Mouse (Mus musculus): Measurements from ENCODE around the gene Pomt2. TPM values are rescaled to one million over a fixed set of nuclear protein-coding genes. Genes with fewer than 3 reads are reported as not detected.
A peak's percentile ranks its signal among the peaks of the same experiment; 100 is the strongest.
"Not testable (repeated sequence)": the region's sequence is repeated elsewhere in the genome, so short reads cannot be mapped to it uniquely, and the experiment has no call there.

Gene Pomt2
- 10 to 100 TPM; 20.1 to 20.3 TPM for total RNA-seq (2021)
- long read RNA-seq, full-length matches to known transcripts, result 3 of 6 reads
- long read RNA-seq, partial matches to known transcripts, result 0 of 6 reads
- long read RNA-seq, other reads (novel, unspliced or antisense), result 3 of 6 reads

DNA sequence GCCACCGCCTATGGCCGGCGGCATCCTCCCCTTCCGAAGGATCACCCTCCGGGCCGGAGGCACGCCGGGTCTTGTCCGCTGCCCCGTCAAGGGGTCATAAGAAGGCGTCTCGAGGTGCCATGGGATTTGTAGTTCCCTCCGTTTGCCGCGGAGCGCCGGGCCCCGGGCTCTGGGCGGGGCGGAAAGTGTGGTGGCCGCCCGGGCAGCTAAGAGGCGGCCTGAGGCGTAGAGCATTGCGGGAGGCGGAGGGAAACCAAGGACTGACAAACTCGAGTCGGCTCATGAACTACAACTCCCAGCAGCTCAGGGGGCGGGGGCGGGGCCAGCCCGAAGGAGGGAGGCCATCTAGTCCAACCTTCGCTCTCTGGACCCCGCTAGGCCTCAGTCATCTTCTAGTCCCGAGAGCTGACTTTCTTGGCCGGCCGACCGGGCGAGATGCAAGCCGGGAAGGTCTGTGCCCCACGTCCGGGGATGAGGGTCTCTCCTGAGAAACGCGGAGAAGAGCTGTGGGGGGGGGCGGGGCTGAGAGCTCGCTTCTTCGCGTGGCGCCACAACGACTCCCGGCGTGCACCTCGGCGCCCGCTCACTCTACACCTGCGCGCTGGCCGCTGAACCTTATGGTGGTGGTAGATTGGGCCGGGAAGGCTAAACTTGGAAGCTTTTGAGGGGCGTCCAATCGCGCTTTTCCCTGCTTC, at the start of gene Pomt2:
Pomt2 (minus strand) TSS at position 574 of the 695 bp plus-strand sequence.
- peak; percentile 90 to 92 for DNase-seq (ENCODE audit: low spot score in 2 of 2)

DNA sequence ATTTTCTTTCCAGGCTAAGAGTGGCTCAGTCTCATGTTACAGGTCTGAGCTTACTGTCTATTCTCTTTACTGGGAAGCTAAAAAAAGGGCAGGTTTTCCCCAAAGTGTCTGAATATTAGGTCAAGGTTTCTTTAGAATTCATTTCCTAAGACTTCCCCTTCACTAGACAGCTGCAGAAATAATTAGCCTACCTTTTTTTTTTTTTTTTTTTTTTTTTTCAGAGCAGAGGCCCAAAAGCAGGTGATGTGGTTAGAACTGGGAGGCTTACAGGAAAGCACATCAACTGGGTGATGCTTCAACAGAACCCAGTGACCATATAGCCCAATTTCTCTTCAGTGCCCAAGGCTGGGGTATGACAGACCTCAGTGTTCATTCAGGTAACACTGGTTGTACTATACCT, 48.5 kb upstream of the Pomt2 start:
- no peak for DNase-seq (ENCODE audit: low spot score in 2 of 2)

GRCm38 (mm10) chr12:87195069-87195468, 47.3 kb upstream of the Pomt2 start:
- DNase-seq (ENCODE audit: low spot score in 2 of 2), result no peak

DNA sequence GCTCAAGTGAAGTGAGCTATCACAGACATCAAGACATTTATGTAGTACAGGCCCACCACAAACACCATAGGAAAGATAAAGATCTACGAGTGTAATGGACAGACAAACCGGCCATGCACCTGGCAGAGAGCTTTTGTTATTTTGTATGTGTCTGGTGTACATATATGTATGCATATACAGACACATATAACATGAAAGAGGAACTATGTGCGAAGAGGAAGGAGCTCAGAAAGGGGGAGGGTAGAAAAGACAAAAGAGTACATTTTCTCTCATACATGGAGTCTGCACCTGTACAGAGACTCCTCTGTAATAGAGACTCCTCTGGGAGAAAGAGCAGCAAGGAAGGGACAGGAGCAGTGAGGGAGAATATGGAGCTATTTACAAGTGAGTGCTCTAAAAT, 45.2 kb upstream of the Pomt2 start:
- DNase-seq (ENCODE audit: low spot score in 2 of 2), result no peak

GRCm38 (mm10) chr12:87177631-87178030, 29.9 kb upstream of the Pomt2 start:
- no peak for DNase-seq (ENCODE audit: low spot score in 2 of 2)

- no peak for DNase-seq (ENCODE audit: low spot score in 2 of 2)
These were observed 27.6 kb upstream of the Pomt2 start for GRCm38 (mm10) chr12:87175194-87175946.

DNA sequence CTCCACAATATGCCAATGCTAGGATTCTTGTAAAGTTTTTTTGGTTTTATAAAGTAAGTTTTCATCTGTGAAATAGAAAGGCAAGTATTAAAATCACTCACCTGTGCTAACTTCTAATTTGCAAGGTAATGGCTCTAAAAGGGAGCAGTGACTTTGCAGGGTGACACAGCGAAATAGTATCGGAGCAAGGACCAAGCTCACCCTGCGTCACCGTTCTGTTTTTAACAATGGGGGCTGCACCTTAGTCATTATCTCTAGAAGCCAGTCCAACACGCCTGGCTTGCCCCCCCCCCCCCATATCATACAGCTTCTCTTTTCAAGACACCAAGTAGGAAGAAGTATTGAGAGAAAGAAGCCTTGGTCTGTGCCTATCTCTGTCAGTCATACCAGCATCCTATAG, 13.0 kb upstream of the Pomt2 start:
- no peak for DNase-seq (ENCODE audit: low spot score in 2 of 2)

- DNase-seq (ENCODE audit: low spot score in 2 of 2), result no peak
These were observed 12.5 kb upstream of the Pomt2 start for GRCm38 (mm10) chr12:87160310-87160709.

GRCm38 (mm10) chr12:87158099-87158498, 10.3 kb upstream of the Pomt2 start:
- DNase-seq (ENCODE audit: low spot score in 2 of 2), result no peak

DNA sequence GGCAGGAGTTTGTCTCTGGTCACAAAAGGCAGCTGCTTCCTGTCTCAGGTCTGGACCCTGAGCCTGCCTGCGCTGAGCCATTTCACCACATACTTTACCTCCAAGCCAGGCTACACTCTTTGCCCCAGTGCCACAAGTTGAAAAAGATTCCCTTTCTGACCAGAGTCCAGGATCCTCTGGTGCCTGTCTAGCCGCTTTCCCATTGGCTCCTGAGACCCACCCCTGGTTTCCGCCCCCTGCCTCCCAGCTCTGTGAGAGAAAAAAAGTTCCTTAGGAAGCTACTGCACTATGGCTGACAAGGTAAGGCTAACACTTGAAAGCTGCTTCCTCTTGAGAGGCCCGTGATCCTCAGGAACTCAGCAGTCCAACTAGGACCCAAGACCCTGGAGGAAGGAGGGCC, 9.6 kb upstream of the Pomt2 start:
- no peak for DNase-seq (ENCODE audit: low spot score in 2 of 2)

DNA sequence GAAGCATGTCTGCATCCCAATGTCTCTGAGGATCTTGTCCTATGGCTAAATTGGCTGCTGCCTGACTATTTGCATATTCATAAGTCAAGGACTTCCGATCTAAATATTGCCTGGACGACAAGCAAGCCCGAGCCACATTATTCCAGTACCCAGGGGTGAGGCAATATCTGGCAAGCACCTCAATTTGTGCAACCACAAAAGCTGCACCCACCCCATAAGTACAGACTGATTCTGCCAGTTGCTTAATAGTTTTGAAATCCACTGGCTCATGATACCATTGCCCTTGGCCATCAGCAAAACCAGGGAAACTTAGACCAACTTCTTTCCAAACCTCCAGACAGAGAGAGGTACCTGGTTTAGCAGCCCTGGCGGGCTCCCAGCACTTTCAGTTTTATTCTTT, 6.7 kb upstream of the Pomt2 start:
- DNase-seq (ENCODE audit: low spot score in 2 of 2), result not testable (repeated sequence)

DNA sequence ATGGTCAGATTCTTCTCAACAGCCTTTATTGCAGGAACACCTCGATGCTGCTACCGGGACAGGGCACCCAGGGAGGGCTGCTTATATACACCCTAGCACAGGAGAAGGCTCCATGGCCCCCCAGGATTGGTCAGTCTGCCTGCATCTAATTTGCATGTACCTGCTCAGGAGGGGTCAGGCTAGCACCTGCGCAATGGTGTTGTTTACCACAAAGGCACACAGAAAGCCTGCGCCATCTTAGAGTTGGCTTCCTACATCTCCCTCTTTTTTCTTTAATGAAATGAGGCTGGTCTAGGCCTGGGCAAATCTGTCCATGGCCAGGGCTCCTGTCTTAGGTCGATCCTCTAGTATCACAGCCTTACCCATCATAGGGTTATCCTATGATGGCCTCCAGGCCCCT, 1.7 kb upstream of the Pomt2 start:
- no peak for DNase-seq (ENCODE audit: low spot score in 2 of 2)

GRCm38 (mm10) chr12:87148136-87148535, 368 bp upstream of the Pomt2 start:
- no peak for DNase-seq (ENCODE audit: low spot score in 2 of 2)

DNA sequence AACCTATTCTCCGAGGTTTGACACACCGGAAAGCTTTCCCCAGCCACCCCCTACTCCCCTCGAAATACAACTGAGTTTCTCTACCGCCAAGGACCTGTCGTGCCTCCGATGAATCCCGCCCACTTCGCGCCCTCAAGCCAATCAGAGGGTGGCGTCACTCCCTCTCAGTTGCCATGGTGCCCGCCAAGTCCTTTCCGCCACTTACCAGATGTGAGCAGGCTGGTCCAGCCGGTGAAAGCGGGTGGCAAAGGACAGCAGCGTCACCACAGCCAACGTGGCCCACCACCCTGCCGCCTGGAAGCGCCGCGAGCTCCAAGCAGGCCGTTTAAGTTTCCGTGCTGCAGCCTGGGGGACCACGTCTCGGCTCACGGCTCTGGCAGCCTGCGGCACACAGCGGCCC, 802 bp downstream of the Pomt2 start, which contains the start of gene Gstz1:
Gstz1 (plus strand) TSS at position 200 of the 400 bp plus-strand sequence.
- DNase-seq (ENCODE audit: low spot score in 2 of 2), result peak; percentile 85 to 91

DNA sequence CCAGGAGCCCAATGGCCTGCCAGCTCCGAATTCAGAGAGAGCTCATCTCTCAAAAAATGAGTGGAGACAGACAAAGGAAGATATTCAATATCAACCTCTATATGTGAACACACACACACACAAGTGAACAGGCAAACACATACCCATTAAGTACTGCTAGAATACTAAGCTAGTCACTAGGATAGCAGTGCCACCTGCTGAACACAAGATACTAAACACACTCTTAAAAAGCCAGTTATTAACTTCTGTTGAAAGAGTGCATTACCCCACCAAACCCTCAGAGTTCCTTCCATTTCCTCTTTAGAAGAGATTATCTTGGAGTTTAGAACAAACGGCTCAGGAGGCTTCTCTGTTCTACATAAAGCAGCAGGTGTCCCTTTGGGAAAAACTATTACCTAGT, 5.6 kb downstream of the Pomt2 start:
- DNase-seq (ENCODE audit: low spot score in 2 of 2), result no peak

- no peak for DNase-seq (ENCODE audit: low spot score in 2 of 2)
These were observed 9.0 kb downstream of the Pomt2 start for GRCm38 (mm10) chr12:87138768-87139167.

GRCm38 (mm10) chr12:87138342-87138701, 9.4 kb downstream of the Pomt2 start:
- no peak for DNase-seq (ENCODE audit: low spot score in 2 of 2)

GRCm38 (mm10) chr12:87137439-87138341, 10.1 kb downstream of the Pomt2 start:
- DNase-seq (ENCODE audit: low spot score in 2 of 2), result no peak

DNA sequence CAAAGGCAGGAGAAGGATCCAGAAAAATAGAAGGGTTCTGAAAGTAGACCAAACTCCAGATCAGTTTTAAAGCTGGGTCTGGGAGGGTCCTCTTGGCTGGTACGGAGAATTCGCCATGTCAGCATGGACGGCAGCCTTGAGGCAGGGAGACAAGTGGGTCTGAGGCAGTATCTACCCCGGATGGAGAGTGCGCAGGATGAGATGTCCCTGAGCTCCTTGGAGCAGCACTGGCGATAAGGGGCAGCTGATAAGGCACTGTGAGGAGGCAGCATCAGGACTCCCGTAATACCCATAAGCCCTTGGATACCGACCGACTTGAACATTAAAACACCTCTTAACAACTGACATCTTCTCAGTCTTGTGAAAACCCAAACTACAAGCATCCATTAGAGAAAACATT, 15.0 kb downstream of the Pomt2 start:
- no peak for DNase-seq (ENCODE audit: low spot score in 2 of 2)

- DNase-seq (ENCODE audit: low spot score in 2 of 2), result no peak
These were observed 15.6 kb downstream of the Pomt2 start for GRCm38 (mm10) chr12:87132210-87132609.

GRCm38 (mm10) chr12:87131619-87132018, 16.1 kb downstream of the Pomt2 start:
- peak; percentile 26 to 49 for DNase-seq (ENCODE audit: low spot score in 2 of 2)
